Mouse (Mus musculus) thymus, adult 2 months (tissue): ENCODE measurements around the gene Fam71f2.

Experiments
- CTCF ChIP-seq: fragments of 200-500 bp; IDR thresholded peaks from 2 replicates; pipeline ENCODE4 v1.5.1; 2012; ENCODE audit warnings: mild to moderate bottlenecking, control low read depth, low read length, moderate library complexity, borderline replicate concordance; ENCODE audit not compliant: control insufficient read depth, poor library complexity, insufficient read depth; ENCODE audit errors: extremely low read depth
- POLR2A ChIP-seq: fragments of 200-500 bp; IDR thresholded peaks from 2 replicates; pipeline ENCODE4 v1.6.1; 2012; ENCODE audit warnings: mild to moderate bottlenecking, low read length, control low read depth, moderate library complexity; ENCODE audit not compliant: control insufficient read depth, poor library complexity, insufficient read depth; ENCODE audit errors: extremely low read depth

DNA sequence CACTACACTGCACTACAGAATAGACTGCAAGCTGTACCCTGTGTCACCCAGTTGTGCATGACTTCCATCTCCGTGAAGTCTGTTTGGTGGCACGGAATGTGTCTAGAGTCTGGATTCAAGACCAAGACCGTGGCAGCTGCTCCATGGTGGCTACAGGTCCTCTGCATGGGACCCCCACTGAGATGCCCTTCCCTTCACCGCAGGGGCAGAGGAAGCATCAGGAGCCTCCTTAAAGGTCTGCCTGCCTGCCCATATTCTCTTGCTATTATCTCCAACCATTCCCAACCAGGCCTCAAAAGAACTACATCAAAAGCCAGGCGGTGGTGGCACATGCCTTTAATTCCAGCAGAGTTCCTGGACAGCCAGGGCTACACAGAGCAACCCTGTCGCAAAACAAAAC, 49.0 kb upstream of the Fam71f2 start:
- TF ChIP-seq POLR2A (no peak), CTCF (no peak)
